Mouse (Mus musculus): Measurements from ENCODE around the gene D730048I06Rik. TPM values are rescaled to one million over a fixed set of nuclear protein-coding genes. Genes with fewer than 3 reads are reported as not detected.

The D730048I06Rik gene
- polyA plus RNA-seq (2012; ENCODE audit: low replicate concordance) = not detected in 2 replicates

GRCm38 (mm10) chr9:35790001-35790400, at the start of gene D730048I06Rik, which contains the start of gene Gm27235:
Gene D730048I06Rik (minus strand): TSS chr9:35790112.
Gene Gm27235 (minus strand): TSS chr9:35790101.

GRCm38 (mm10) chr9:35778009-35778408, 11.9 kb downstream of the D730048I06Rik start, which contains the start of gene Gm17727:
Gene Gm17727 (minus strand): TSS chr9:35778109.

GRCm38 (mm10) chr9:35740749-35741148, 49.2 kb downstream of the D730048I06Rik start, which contains the start of gene Gm17677:
Gene Gm17677 (plus strand): TSS chr9:35741049.

Other genes starting within 250 kb of the D730048I06Rik start
- gene Ddx25, start 231.6 kb downstream of the D730048I06Rik start, polyA plus RNA-seq (2012; ENCODE audit: low replicate concordance) = 0.10 and 0.12 TPM in 2 replicates
- gene Pus3, start 231.5 kb downstream of the D730048I06Rik start, polyA plus RNA-seq (2012; ENCODE audit: low replicate concordance) = 0.81 and 2.2 TPM in 2 replicates
- gene Pate2, start 219.8 kb downstream of the D730048I06Rik start, polyA plus RNA-seq (2012; ENCODE audit: low replicate concordance) = 0.16 and 0.33 TPM in 2 replicates
- 2.8 and 2.9 TPM in 2 replicates for gene Hyls1, start 219.7 kb downstream of the D730048I06Rik start, polyA plus RNA-seq (2012; ENCODE audit: low replicate concordance)
- gene Pate4, start 178.2 kb downstream of the D730048I06Rik start, polyA plus RNA-seq (2012; ENCODE audit: low replicate concordance) = not detected in 2 replicates
- gene Pate3, start 141.9 kb downstream of the D730048I06Rik start, polyA plus RNA-seq (2012; ENCODE audit: low replicate concordance) = not detected in 2 replicates
- gene Pate1, start 102.7 kb downstream of the D730048I06Rik start, polyA plus RNA-seq (2012; ENCODE audit: low replicate concordance) = not detected in 2 replicates
- not detected in 2 replicates for gene Gm17677, start 49.1 kb downstream of the D730048I06Rik start, polyA plus RNA-seq (2012; ENCODE audit: low replicate concordance)
- not detected in 2 replicates for gene Gm17727, start 12.0 kb downstream of the D730048I06Rik start, polyA plus RNA-seq (2012; ENCODE audit: low replicate concordance)
- gene Gm27235, start within 50 bp of the D730048I06Rik start, polyA plus RNA-seq (2012; ENCODE audit: low replicate concordance) = not detected in 2 replicates
- not detected in 2 replicates for gene 9230110F15Rik, start 54.0 kb upstream of the D730048I06Rik start, polyA plus RNA-seq (2012; ENCODE audit: low replicate concordance)
- gene 9230113P08Rik, start 118.3 kb upstream of the D730048I06Rik start, polyA plus RNA-seq (2012; ENCODE audit: low replicate concordance) = not detected in 2 replicates